Mouse (Mus musculus): ENCODE measurements at regions not wholly inside any gene's neighbourhood (a gene's known extent, or its start where the extent isn't known, plus 50 kb on each side); places are given as distances from the start of the nearest gene placed in this dataset.

GRCm38 (mm10) chr19:6619546-6619945 is 76.7 kb upstream of the Slc22a12 start:
- Histone ChIP-seq H3K4me2 (replicated peaks; ENCODE audit: low read depth) (no peak overlapping the region), H3K36me3 (ENCODE audit: control insufficient read depth, insufficient read depth, low read length) (no peaks in the 10 kb centered on the region), H3K4me1 (replicated peaks; ENCODE audit: control insufficient read depth, insufficient read depth) (no peaks in the 10 kb centered on the region), H3K27ac (replicated peaks) (no peak overlapping the region), H3K4me3 (ENCODE audit: low read depth, low read length) (no peak overlapping the region), H3K27me3 (ENCODE audit: control insufficient read depth, insufficient read depth, low read length) (no peaks in the 10 kb centered on the region), H3K9me3 (ENCODE audit: control insufficient read depth, low read length) (no peaks in the 10 kb centered on the region), H3K9ac (ENCODE audit: low read length) (no peak overlapping the region)
- WGBS = 76% methylated on average over 6 of the region's 6 CpGs
- no peak for ATAC-seq (ENCODE audit: low FRiP score, low TSS enrichment)
- DNase-seq (ENCODE audit: low spot score) = no peak
- no peak for TF ChIP-seq CTCF (IDR thresholded peaks at IDR 0.05; ENCODE audit: low read depth)
- no peak for TF ChIP-seq EP300 (optimal IDR thresholded peaks at IDR 0.05)

GRCm38 (mm10) chr19:6616659-6617058 is 73.8 kb upstream of the Slc22a12 start:
- TF ChIP-seq CTCF (IDR thresholded peaks at IDR 0.05; ENCODE audit: low read depth) = peak; percentile 26; the same call in 1 of the 2 replicates
- TF ChIP-seq EP300 (optimal IDR thresholded peaks at IDR 0.05) = no peak
- Histone ChIP-seq H3K9me3 (ENCODE audit: control insufficient read depth, low read length) (no peaks in the 10 kb centered on the region), H3K4me1 (replicated peaks; ENCODE audit: control insufficient read depth, insufficient read depth) (no peaks in the 10 kb centered on the region), H3K27me3 (ENCODE audit: control insufficient read depth, insufficient read depth, low read length) (no peaks in the 10 kb centered on the region), H3K27ac (replicated peaks) (no peak overlapping the region), H3K9ac (ENCODE audit: low read length) (no peak overlapping the region), H3K4me3 (ENCODE audit: low read depth, low read length) (no peak overlapping the region), H3K36me3 (ENCODE audit: control insufficient read depth, insufficient read depth, low read length) (no peaks in the 10 kb centered on the region), H3K4me2 (replicated peaks; ENCODE audit: low read depth) (no peak overlapping the region)
- no peak for DNase-seq (ENCODE audit: low spot score)
- no peak for ATAC-seq (ENCODE audit: low FRiP score, low TSS enrichment)
- 74% methylated on average over 5 of the region's 5 CpGs for WGBS

GRCm38 (mm10) chr19:6612441-6612840 is 69.6 kb upstream of the Slc22a12 start:
- Histone ChIP-seq H3K9me3 (ENCODE audit: control insufficient read depth, low read length) (no peaks in the 10 kb centered on the region), H3K4me2 (replicated peaks; ENCODE audit: low read depth) (no peak overlapping the region), H3K4me1 (replicated peaks; ENCODE audit: control insufficient read depth, insufficient read depth) (no peaks in the 10 kb centered on the region), H3K36me3 (ENCODE audit: control insufficient read depth, insufficient read depth, low read length) (no peaks in the 10 kb centered on the region), H3K9ac (ENCODE audit: low read length) (no peak overlapping the region), H3K27me3 (ENCODE audit: control insufficient read depth, insufficient read depth, low read length) (no peaks in the 10 kb centered on the region), H3K4me3 (ENCODE audit: low read depth, low read length) (no peak overlapping the region), H3K27ac (replicated peaks) (no peak overlapping the region)
- DNase-seq (ENCODE audit: low spot score) (no peak), ATAC-seq (ENCODE audit: low FRiP score, low TSS enrichment) (no peak)
- TF ChIP-seq EP300 (optimal IDR thresholded peaks at IDR 0.05) = no peak
- TF ChIP-seq CTCF (IDR thresholded peaks at IDR 0.05; ENCODE audit: low read depth) = no peak
- WGBS = 51% methylated on average over 7 of the region's 7 CpGs

- Histone ChIP-seq H3K9me3 (ENCODE audit: control insufficient read depth, low read length) (no peaks in the 10 kb centered on the region), H3K4me3 (ENCODE audit: low read depth, low read length) (no peak overlapping the region), H3K36me3 (ENCODE audit: control insufficient read depth, insufficient read depth, low read length) (no peaks in the 10 kb centered on the region), H3K4me2 (replicated peaks; ENCODE audit: low read depth) (no peak overlapping the region), H3K4me1 (replicated peaks; ENCODE audit: control insufficient read depth, insufficient read depth) (no peaks in the 10 kb centered on the region), H3K27ac (replicated peaks) (no peak overlapping the region), H3K27me3 (ENCODE audit: control insufficient read depth, insufficient read depth, low read length) (no peaks in the 10 kb centered on the region), H3K9ac (ENCODE audit: low read length) (no peak overlapping the region)
- ATAC-seq (ENCODE audit: low FRiP score, low TSS enrichment) = no peak
- 77% methylated on average over 5 of the region's 5 CpGs for WGBS
- TF ChIP-seq EP300 (optimal IDR thresholded peaks at IDR 0.05) (no peak), CTCF (IDR thresholded peaks at IDR 0.05; ENCODE audit: low read depth) (no peak)
- no peak for DNase-seq (ENCODE audit: low spot score)
Observed at GRCm38 (mm10) chr19:6611921-6612320, 69.1 kb upstream of the Slc22a12 start.

- Histone ChIP-seq H3K27me3 (ENCODE audit: control insufficient read depth, insufficient read depth, low read length) (no peaks in the 10 kb centered on the region), H3K27ac (replicated peaks) (no peak overlapping the region), H3K4me2 (replicated peaks; ENCODE audit: low read depth) (no peak overlapping the region), H3K36me3 (ENCODE audit: control insufficient read depth, insufficient read depth, low read length) (no peaks in the 10 kb centered on the region), H3K9me3 (ENCODE audit: control insufficient read depth, low read length) (no peaks in the 10 kb centered on the region), H3K9ac (ENCODE audit: low read length) (no peak overlapping the region), H3K4me3 (ENCODE audit: low read depth, low read length) (no peak overlapping the region), H3K4me1 (replicated peaks; ENCODE audit: control insufficient read depth, insufficient read depth) (no peaks in the 10 kb centered on the region)
- no peak for TF ChIP-seq CTCF (IDR thresholded peaks at IDR 0.05; ENCODE audit: low read depth)
- no peak for TF ChIP-seq EP300 (optimal IDR thresholded peaks at IDR 0.05)
- 69% methylated on average over 5 of the region's 5 CpGs for WGBS
- ATAC-seq (ENCODE audit: low FRiP score, low TSS enrichment) (no peak), DNase-seq (ENCODE audit: low spot score) (no peak)
Observed at GRCm38 (mm10) chr19:6610715-6611114, 67.9 kb upstream of the Slc22a12 start.

GRCm38 (mm10) chr19:6610051-6610450 is 67.2 kb upstream of the Slc22a12 start:
- 57% methylated on average over 8 of the region's 8 CpGs for WGBS
- Histone ChIP-seq H3K27ac (replicated peaks) (no peak overlapping the region), H3K36me3 (ENCODE audit: control insufficient read depth, insufficient read depth, low read length) (no peaks in the 10 kb centered on the region), H3K4me1 (replicated peaks; ENCODE audit: control insufficient read depth, insufficient read depth) (no peaks in the 10 kb centered on the region), H3K4me3 (ENCODE audit: low read depth, low read length) (no peak overlapping the region), H3K4me2 (replicated peaks; ENCODE audit: low read depth) (no peak overlapping the region), H3K9ac (ENCODE audit: low read length) (no peak overlapping the region), H3K27me3 (ENCODE audit: control insufficient read depth, insufficient read depth, low read length) (no peaks in the 10 kb centered on the region), H3K9me3 (ENCODE audit: control insufficient read depth, low read length) (no peaks in the 10 kb centered on the region)
- ATAC-seq (ENCODE audit: low FRiP score, low TSS enrichment) = no peak
- TF ChIP-seq EP300 (optimal IDR thresholded peaks at IDR 0.05) (no peak), CTCF (IDR thresholded peaks at IDR 0.05; ENCODE audit: low read depth) (no peak)
- DNase-seq (ENCODE audit: low spot score) = no peak
